Mouse (Mus musculus) limb, embryonic 12.5 days (tissue): ENCODE measurements around the gene Pole2. TPM values are rescaled to one million over a fixed set of nuclear protein-coding genes. Genes with fewer than 3 reads are reported as not detected.
A peak's percentile ranks its signal among the peaks of the same experiment; 100 is the strongest.

Experiments
- ATAC-seq: fragments of 200-750 bp; cut with Nextera tagmentation; 2 replicates; pipeline ENCODE4 v1.8.0; 2017; ENCODE audit warnings: low read depth, moderate TSS enrichment; ENCODE audit not compliant: insufficient number of reproducible peaks, insufficient read depth, low FRiP score, low TSS enrichment
- H3K27ac ChIP-seq: fragments of 300-500 bp; sonication (generic); 2 replicates; pipeline ENCODE4 v1.5.1; 2016; ENCODE audit warnings: mild to moderate bottlenecking, moderate library complexity
- H3K27me3 ChIP-seq: fragments of 300-500 bp; sonication (generic); 2 replicates; pipeline ENCODE4 v1.6.1; 2016; ENCODE audit warnings: mild to moderate bottlenecking, moderate library complexity
- H3K36me3 ChIP-seq: fragments of 300-500 bp; sonication (generic); 2 replicates; pipeline ENCODE4 v1.6.1; 2016; ENCODE audit warnings: mild to moderate bottlenecking, moderate library complexity
- H3K4me1 ChIP-seq: fragments of 300-500 bp; sonication (generic); replicated peaks from 2 replicates; pipeline ENCODE4 v1.6.1; 2016
- H3K4me2 ChIP-seq: fragments of 300-500 bp; sonication (generic); 2 replicates; pipeline ENCODE4 v1.6.1; 2016; ENCODE audit warnings: mild to moderate bottlenecking, moderate library complexity
- H3K4me3 ChIP-seq: fragments of 300-500 bp; sonication (generic); replicated peaks from 2 replicates; pipeline ENCODE4 v1.5.1; 2016; ENCODE audit warnings: mild to moderate bottlenecking
- H3K9ac ChIP-seq: fragments of 300-500 bp; sonication (generic); replicated peaks from 2 replicates; pipeline ENCODE4 v1.6.1; 2016; ENCODE audit warnings: mild to moderate bottlenecking, moderate library complexity
- H3K9me3 ChIP-seq: fragments of 300-500 bp; sonication (generic); 2 replicates; pipeline ENCODE4 v1.6.1; 2016; ENCODE audit warnings: mild to moderate bottlenecking, moderate library complexity
- WGBS: fragments of 180-500 bp; shearing (Covaris S2); methylation state at CpG from one replicate; pipeline ENCODE4 v1.1.7; 2016; 5-methylcytosine and 5-hydroxymethylcytosine counted together
- polyA plus RNA-seq: library from polyadenylated mRNA; unstranded; fragments of >200 nt; fragmentation: Nextera tagmentation; extraction: Ambion mirVana; gene quantifications from 2 replicates; pipeline ENCODE4 v1.2.1, GENCODE M21; 2016

The Pole2 gene
- polyA plus RNA-seq, 1 experiment from 2014 or later = 30.5 TPM

GRCm38 (mm10) chr12:69191396-69191795, 36.6 kb downstream of the Pole2 start:
- no peak for ATAC-seq
- H3K36me3 ChIP-seq = peaks cover 44% of the 10 kb centered on the region

GRCm38 (mm10) chr12:69190522-69190921, 37.5 kb downstream of the Pole2 start:
- H3K4me1 ChIP-seq = peaks cover 3% of the 10 kb centered on the region
- no peaks in the 10 kb centered on the region for H3K9me3 ChIP-seq
- no peak overlapping the region for H3K27ac ChIP-seq
- 97% methylated on average over 1 of the region's 1 CpGs for WGBS
- no peak overlapping the region for H3K9ac ChIP-seq
- no peak overlapping the region for H3K4me3 ChIP-seq
- H3K27me3 ChIP-seq = no peaks in the 10 kb centered on the region
- H3K36me3 ChIP-seq = peaks cover 44% of the 10 kb centered on the region
- no peak for ATAC-seq
- H3K4me2 ChIP-seq = no peak overlapping the region

More at GRCm38 (mm10) chr12:69191396-69191795, 36.6 kb downstream of the Pole2 start:
- H3K4me3 ChIP-seq = no peak overlapping the region
- H3K27ac ChIP-seq = no peak overlapping the region
- peaks cover 7% of the 10 kb centered on the region; the same call in 1 of the 2 replicates for H3K4me1 ChIP-seq
- WGBS = 90% methylated on average over 5 of the region's 5 CpGs
- no peak overlapping the region for H3K4me2 ChIP-seq
- H3K27me3 ChIP-seq = no peaks in the 10 kb centered on the region
- H3K9me3 ChIP-seq = no peaks in the 10 kb centered on the region
- no peak overlapping the region for H3K9ac ChIP-seq

- H3K4me2 ChIP-seq = no peak overlapping the region
- no peaks in the 10 kb centered on the region for H3K9me3 ChIP-seq
- peaks cover 7% of the 10 kb centered on the region for H3K4me1 ChIP-seq
- no peak overlapping the region for H3K27ac ChIP-seq
- H3K27me3 ChIP-seq = no peaks in the 10 kb centered on the region
- H3K9ac ChIP-seq = no peak overlapping the region
- peaks cover 44% of the 10 kb centered on the region for H3K36me3 ChIP-seq
- WGBS = 91% methylated on average over 9 of the region's 9 CpGs
- no peak for ATAC-seq
- no peak overlapping the region for H3K4me3 ChIP-seq
Observed at GRCm38 (mm10) chr12:69190074-69190473, 37.9 kb downstream of the Pole2 start.

GRCm38 (mm10) chr12:69186811-69187471, 41.1 kb downstream of the Pole2 start:
- Histone ChIP-seq H3K4me1 (peaks cover 12% of the 10 kb centered on the region), H3K9ac (no peak overlapping the region), H3K27me3 (no peaks in the 10 kb centered on the region), H3K4me3 (no peak overlapping the region), H3K36me3 (peaks cover 46% of the 10 kb centered on the region), H3K4me2 (no peak overlapping the region), H3K9me3 (no peaks in the 10 kb centered on the region), H3K27ac (no peak overlapping the region)
- no peak for ATAC-seq
- WGBS = 73% methylated on average over 5 of the region's 5 CpGs

- Histone ChIP-seq H3K36me3 (peaks cover 45% of the 10 kb centered on the region), H3K9ac (peak overlapping the region; percentile 94; the same call in 1 of the 2 replicates)
- whole genome bisulfite sequencing = 80% methylated on average over 7 of the region's 7 CpGs
Observed at GRCm38 (mm10) chr12:69185371-69185770, 42.6 kb downstream of the Pole2 start.

GRCm38 (mm10) chr12:69184342-69185295, 43.4 kb downstream of the Pole2 start:
- Histone ChIP-seq H3K4me3 (peak overlapping the region; percentile 91), H3K27me3 (no peaks in the 10 kb centered on the region), H3K4me1 (peaks cover 12% of the 10 kb centered on the region), H3K9me3 (no peaks in the 10 kb centered on the region), H3K36me3 (peaks cover 38% of the 10 kb centered on the region), H3K27ac (peak overlapping the region; percentile 92), H3K4me2 (peak overlapping the region; percentile 94), H3K9ac (peak overlapping the region; percentile 94)
- WGBS = 3% methylated on average over 85 of the region's 86 CpGs
- peak; percentile 58 for ATAC-seq

More at GRCm38 (mm10) chr12:69185371-69185770, 42.6 kb downstream of the Pole2 start:
- no peak for ATAC-seq
- H3K9me3 ChIP-seq = no peaks in the 10 kb centered on the region
- H3K27ac ChIP-seq = no peak overlapping the region
- peak overlapping the region; percentile 91 for H3K4me3 ChIP-seq
- H3K4me2 ChIP-seq = peak overlapping the region; percentile 94
- peaks cover 12% of the 10 kb centered on the region for H3K4me1 ChIP-seq
- no peaks in the 10 kb centered on the region for H3K27me3 ChIP-seq

GRCm38 (mm10) chr12:69183583-69184308, 44.2 kb downstream of the Pole2 start, which contains the start of the genes Rpl36al and Mgat2:
Gene Rpl36al (minus strand): TSS chr12:69184083.
Gene Mgat2 (plus strand): TSS chr12:69184157.
- ATAC-seq = peak; percentile 99
- peak within 1 kb of the TSS; percentile 94 for H3K4me2 ChIP-seq
- no peaks in the 10 kb centered on the region for H3K27me3 ChIP-seq
- no peaks in the 10 kb centered on the region for H3K9me3 ChIP-seq
- H3K27ac ChIP-seq = peak within 1 kb of the TSS; percentile 92
- H3K4me3 ChIP-seq = peak within 1 kb of the TSS; percentile 91
- H3K36me3 ChIP-seq = peaks cover 30% of the 10 kb centered on the region
- peak within 1 kb of the TSS; percentile 94 for H3K9ac ChIP-seq
- WGBS = under 1% methylated on average over 84 of the region's 84 CpGs
- peaks cover 12% of the 10 kb centered on the region for H3K4me1 ChIP-seq

GRCm38 (mm10) chr12:69181800-69182199, 46.2 kb downstream of the Pole2 start:
- Histone ChIP-seq H3K4me2 (no peak overlapping the region), H3K9me3 (no peaks in the 10 kb centered on the region), H3K4me1 (peaks cover 12% of the 10 kb centered on the region), H3K27me3 (no peaks in the 10 kb centered on the region), H3K9ac (no peak overlapping the region), H3K4me3 (no peak overlapping the region), H3K36me3 (peaks cover 28% of the 10 kb centered on the region), H3K27ac (no peak overlapping the region)
- WGBS = 89% methylated on average over 4 of the region's 4 CpGs
- no peak for ATAC-seq

- no peak for ATAC-seq
- no peak overlapping the region for H3K9ac ChIP-seq
- WGBS = 74% methylated on average over 12 of the region's 12 CpGs
- H3K4me2 ChIP-seq = no peak overlapping the region
- no peak overlapping the region for H3K27ac ChIP-seq
- peaks cover 51% of the 10 kb centered on the region for H3K36me3 ChIP-seq
- H3K27me3 ChIP-seq = no peaks in the 10 kb centered on the region
- no peak overlapping the region for H3K4me3 ChIP-seq
- H3K9me3 ChIP-seq = no peaks in the 10 kb centered on the region
- 0 out of 2 replicates have a peak, but pooled peaks cover 3% of the 10 kb centered on the region for H3K4me1 ChIP-seq
Observed at GRCm38 (mm10) chr12:69179371-69179770, 48.6 kb downstream of the Pole2 start.

- no peaks in the 10 kb centered on the region for H3K9me3 ChIP-seq
- no peaks in the 10 kb centered on the region for H3K4me1 ChIP-seq
- no peak overlapping the region for H3K4me2 ChIP-seq
- H3K27ac ChIP-seq = no peak overlapping the region
- H3K27me3 ChIP-seq = no peaks in the 10 kb centered on the region
- no peak overlapping the region for H3K4me3 ChIP-seq
- H3K9ac ChIP-seq = no peak overlapping the region
- peaks cover 68% of the 10 kb centered on the region for H3K36me3 ChIP-seq
- no peak for ATAC-seq
- 79% methylated on average over 3 of the region's 3 CpGs for WGBS
Observed at GRCm38 (mm10) chr12:69177526-69177925, 50.5 kb downstream of the Pole2 start.
